Mouse (Mus musculus) megakaryocyte, embryonic 14.5 days (primary cell): ENCODE results near the gene Cdh5.

ENCODE experiments used
- FLI1 ChIP-seq: IDR thresholded peaks from 2 replicates; pipeline ENCODE4 v1.6.1; 2012; ENCODE audit warnings: low read length, inconsistent platforms, mixed read lengths
- GATA1 ChIP-seq: IDR thresholded peaks from 3 replicates; pipeline ENCODE4 v1.6.1; 2012; ENCODE audit warnings: mixed read lengths, low read length, inconsistent platforms, borderline replicate concordance

GRCm38 (mm10) chr8:104087091-104087490, 14.3 kb upstream of the Cdh5 start:
- TF ChIP-seq GATA1 (no peak), FLI1 (no peak)
